Mouse (Mus musculus): Measurements from ENCODE around the gene Clec4f. TPM values are rescaled to one million over a fixed set of nuclear protein-coding genes. Genes with fewer than 3 reads are reported as not detected.

Gene Clec4f
- total RNA-seq, 1 experiment = not detected

DNA sequence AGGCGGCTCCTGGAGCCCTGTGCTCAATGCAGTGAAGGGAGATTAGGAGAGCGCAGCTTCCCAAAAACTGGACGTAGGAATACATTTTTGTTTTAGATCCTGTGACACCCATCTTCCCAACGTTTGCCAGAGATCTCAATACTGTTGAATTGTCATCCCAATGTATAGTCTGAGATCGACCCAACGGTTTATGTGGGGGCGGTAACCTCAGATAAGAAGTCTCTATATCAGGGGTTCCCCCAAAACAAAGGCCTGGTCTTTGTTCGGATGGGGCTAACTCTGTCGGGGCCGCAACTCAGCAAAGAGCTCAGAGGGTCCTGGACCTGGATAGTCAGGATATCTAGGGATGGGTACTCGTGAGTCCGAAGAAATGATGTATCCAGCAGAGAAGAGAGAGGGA lies 37.0 kb upstream of the Clec4f start:
- Histone ChIP-seq H3K36me3 (ENCODE audit: control insufficient read depth, insufficient read depth, low read length, poor library complexity, severe bottlenecking) (no peaks in the 10 kb centered on the region), H3K4me3 (ENCODE audit: insufficient read depth in 1 of 2, low read depth in 1 of 2, low read length in 2 of 2, poor library complexity in 1 of 2, severe bottlenecking in 1 of 2) (no peak overlapping the region), H3K9me3 (ENCODE audit: control insufficient read depth, insufficient read depth, low read depth, low read length) (no peaks in the 10 kb centered on the region), H3K4me1 (ENCODE audit: control insufficient read depth in 2 of 2, insufficient read depth in 2 of 2, low read length in 2 of 2, poor library complexity in 1 of 2) (peaks cover 3 to 18% of the 10 kb centered on the region in 2 experiments; a peak in 2 of 4 replicates), H3K9ac (ENCODE audit: insufficient read depth, low read depth, low read length, poor library complexity, severe bottlenecking) (no peak overlapping the region), H3K27ac (ENCODE audit: insufficient read depth, low read depth, low read length, poor library complexity, severe bottlenecking) (no peak overlapping the region)
- in situ Hi-C loops (cut with MboI; ENCODE audit: low sequenced_read_pairs in 2 of 2, unreplicated experiment in 2 of 2) = loop anchor here in 1 of 2 experiments (5.0 kb wide), 1 partner anchor 54 kb away; no protein-coding TSS in a partner anchor
- no peak for TF ChIP-seq ZC3H11A (IDR thresholded peaks at IDR 0.05; ENCODE audit: borderline replicate concordance, low read depth, low read length)
- TF ChIP-seq ZNF384 (IDR thresholded peaks at IDR 0.05; ENCODE audit: low read depth, low read length) = no peak
- no peak for TF ChIP-seq CHD2 (IDR thresholded peaks at IDR 0.05; ENCODE audit: low read depth, low read length)
- no peak for TF ChIP-seq MAFK (IDR thresholded peaks at IDR 0.05; ENCODE audit: insufficient read depth, low read depth, low read length)
- no peak for DNase-seq (ENCODE audit: low read depth, low spot score)

DNA sequence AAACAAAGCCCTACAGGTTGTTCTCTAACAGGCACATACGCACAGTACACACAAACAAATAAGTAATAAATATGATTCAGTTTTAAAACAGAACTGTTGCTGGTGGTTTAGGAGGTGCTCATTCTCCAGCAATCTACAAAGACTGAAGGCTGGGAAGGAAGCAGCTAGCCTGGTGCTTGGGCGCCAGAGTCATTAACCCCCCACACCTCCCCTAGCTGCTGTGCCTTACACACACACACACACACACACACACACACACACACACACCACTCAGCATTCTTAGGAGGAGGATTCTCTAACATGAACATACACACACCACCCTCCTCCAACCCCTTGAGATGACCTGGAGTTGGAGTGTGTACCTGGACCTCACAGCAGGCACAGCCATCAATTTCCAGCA lies 34.9 kb upstream of the Clec4f start:
- no peaks in the 10 kb centered on the region for H3K36me3 ChIP-seq (ENCODE audit: control insufficient read depth, insufficient read depth, low read length, poor library complexity, severe bottlenecking)
- no peaks in the 10 kb centered on the region for H3K9me3 ChIP-seq (ENCODE audit: control insufficient read depth, insufficient read depth, low read depth, low read length)
- H3K27ac ChIP-seq (ENCODE audit: insufficient read depth, low read depth, low read length, poor library complexity, severe bottlenecking) = no peak overlapping the region
- no peak for DNase-seq (ENCODE audit: low read depth, low spot score)
- TF ChIP-seq ZNF384 (IDR thresholded peaks at IDR 0.05; ENCODE audit: low read depth, low read length) = no peak
- no peak for TF ChIP-seq CHD2 (IDR thresholded peaks at IDR 0.05; ENCODE audit: low read depth, low read length)
- no peak for TF ChIP-seq ZC3H11A (IDR thresholded peaks at IDR 0.05; ENCODE audit: borderline replicate concordance, low read depth, low read length)
- TF ChIP-seq MAFK (IDR thresholded peaks at IDR 0.05; ENCODE audit: insufficient read depth, low read depth, low read length) = no peak
- TF ChIP-seq HCFC1 (IDR thresholded peaks at IDR 0.05; ENCODE audit: borderline replicate concordance, insufficient read depth, low read length) = no peak
- peaks cover 3 to 5% of the 10 kb centered on the region in 2 experiments; a peak in 2 of 4 replicates for H3K4me1 ChIP-seq (ENCODE audit: control insufficient read depth in 2 of 2, insufficient read depth in 2 of 2, low read length in 2 of 2, poor library complexity in 1 of 2)
- H3K4me3 ChIP-seq (ENCODE audit: insufficient read depth in 1 of 2, low read depth in 1 of 2, low read length in 2 of 2, poor library complexity in 1 of 2, severe bottlenecking in 1 of 2) = no peak overlapping the region
- in situ Hi-C loops (cut with MboI; ENCODE audit: low sequenced_read_pairs in 2 of 2, unreplicated experiment in 2 of 2) = loop anchor here in 1 of 2 experiments (5.0 kb wide), 1 partner anchor 56 kb away; no protein-coding TSS in a partner anchor
- H3K9ac ChIP-seq (ENCODE audit: insufficient read depth, low read depth, low read length, poor library complexity, severe bottlenecking) = no peak overlapping the region

DNA sequence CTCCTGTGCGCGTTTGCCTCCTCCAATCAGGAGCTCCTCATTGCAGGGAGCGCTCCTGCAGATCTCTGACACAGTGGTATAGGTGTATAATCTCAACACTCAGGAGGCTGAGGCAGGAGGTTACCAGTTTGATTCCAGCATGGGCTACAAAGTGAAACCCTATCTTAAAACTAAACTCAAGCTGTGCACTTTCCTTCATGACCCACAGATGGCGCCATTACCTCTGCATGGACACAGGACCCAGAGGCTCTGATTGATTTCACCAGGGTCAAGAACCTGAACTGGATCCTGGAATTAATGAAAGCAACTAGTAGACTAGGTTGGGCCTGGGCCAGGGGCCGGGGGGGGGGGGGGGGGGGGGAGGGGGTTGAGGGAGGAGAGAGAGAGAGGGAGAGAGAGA lies 34.3 kb upstream of the Clec4f start:
- Histone ChIP-seq H3K4me3 (ENCODE audit: insufficient read depth in 1 of 2, low read depth in 1 of 2, low read length in 2 of 2, poor library complexity in 1 of 2, severe bottlenecking in 1 of 2) (no peak overlapping the region), H3K9me3 (ENCODE audit: control insufficient read depth, insufficient read depth, low read depth, low read length) (no peaks in the 10 kb centered on the region), H3K36me3 (ENCODE audit: control insufficient read depth, insufficient read depth, low read length, poor library complexity, severe bottlenecking) (no peaks in the 10 kb centered on the region), H3K9ac (ENCODE audit: insufficient read depth, low read depth, low read length, poor library complexity, severe bottlenecking) (no peak overlapping the region), H3K27ac (ENCODE audit: insufficient read depth, low read depth, low read length, poor library complexity, severe bottlenecking) (no peak overlapping the region), H3K4me1 (ENCODE audit: control insufficient read depth in 2 of 2, insufficient read depth in 2 of 2, low read length in 2 of 2, poor library complexity in 1 of 2) (peaks cover 3 to 5% of the 10 kb centered on the region in 2 experiments; a peak in 2 of 4 replicates)
- in situ Hi-C loops (cut with MboI; ENCODE audit: low sequenced_read_pairs in 2 of 2, unreplicated experiment in 2 of 2) = loop anchor here in 1 of 2 experiments (5.0 kb wide), 1 partner anchor 57 kb away; no protein-coding TSS in a partner anchor
- TF ChIP-seq CHD2 (IDR thresholded peaks at IDR 0.05; ENCODE audit: low read depth, low read length) (no peak), ZC3H11A (IDR thresholded peaks at IDR 0.05; ENCODE audit: borderline replicate concordance, low read depth, low read length) (peak; percentile 50; the same call in 1 of the 2 replicates)
- no peak for DNase-seq (ENCODE audit: low read depth, low spot score)

DNA sequence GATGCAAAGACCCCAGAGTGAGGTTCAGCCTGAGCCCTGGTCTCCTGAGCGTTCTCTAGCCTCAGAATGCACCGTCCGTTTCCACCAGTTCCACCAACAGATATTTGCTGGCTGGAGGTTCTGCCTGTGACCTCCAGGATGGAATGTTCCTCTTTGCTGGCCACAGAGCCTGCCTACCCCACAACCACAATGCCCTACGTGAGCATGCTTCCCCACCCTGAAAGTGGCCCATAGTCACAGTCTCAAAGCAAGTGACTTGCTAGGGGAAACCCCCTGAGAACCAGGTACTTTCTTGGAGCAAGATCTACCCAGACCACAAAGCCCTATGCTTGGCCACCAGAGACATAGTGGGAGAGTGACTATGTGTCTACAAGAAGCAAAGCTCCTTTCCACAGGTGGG lies 33.4 kb upstream of the Clec4f start:
- Histone ChIP-seq H3K27ac (ENCODE audit: insufficient read depth, low read depth, low read length, poor library complexity, severe bottlenecking) (no peak overlapping the region), H3K36me3 (ENCODE audit: control insufficient read depth, insufficient read depth, low read length, poor library complexity, severe bottlenecking) (no peaks in the 10 kb centered on the region), H3K4me1 (ENCODE audit: control insufficient read depth in 2 of 2, insufficient read depth in 2 of 2, low read length in 2 of 2, poor library complexity in 1 of 2) (peaks cover 3 to 5% of the 10 kb centered on the region in 2 experiments; a peak in 2 of 4 replicates), H3K9me3 (ENCODE audit: control insufficient read depth, insufficient read depth, low read depth, low read length) (no peaks in the 10 kb centered on the region), H3K9ac (ENCODE audit: insufficient read depth, low read depth, low read length, poor library complexity, severe bottlenecking) (no peak overlapping the region), H3K4me3 (ENCODE audit: insufficient read depth in 1 of 2, low read depth in 1 of 2, low read length in 2 of 2, poor library complexity in 1 of 2, severe bottlenecking in 1 of 2) (no peak overlapping the region)
- in situ Hi-C loops (cut with MboI; ENCODE audit: low sequenced_read_pairs in 2 of 2, unreplicated experiment in 2 of 2) = no loop called here
- no peak for TF ChIP-seq ZC3H11A (IDR thresholded peaks at IDR 0.05; ENCODE audit: borderline replicate concordance, low read depth, low read length)
- no peak for TF ChIP-seq CHD2 (IDR thresholded peaks at IDR 0.05; ENCODE audit: low read depth, low read length)
- no peak for TF ChIP-seq ZNF384 (IDR thresholded peaks at IDR 0.05; ENCODE audit: low read depth, low read length)
- no peak for TF ChIP-seq HCFC1 (IDR thresholded peaks at IDR 0.05; ENCODE audit: borderline replicate concordance, insufficient read depth, low read length)
- TF ChIP-seq MAFK (IDR thresholded peaks at IDR 0.05; ENCODE audit: insufficient read depth, low read depth, low read length) = no peak
- no peak for DNase-seq (ENCODE audit: low read depth, low spot score)

DNA sequence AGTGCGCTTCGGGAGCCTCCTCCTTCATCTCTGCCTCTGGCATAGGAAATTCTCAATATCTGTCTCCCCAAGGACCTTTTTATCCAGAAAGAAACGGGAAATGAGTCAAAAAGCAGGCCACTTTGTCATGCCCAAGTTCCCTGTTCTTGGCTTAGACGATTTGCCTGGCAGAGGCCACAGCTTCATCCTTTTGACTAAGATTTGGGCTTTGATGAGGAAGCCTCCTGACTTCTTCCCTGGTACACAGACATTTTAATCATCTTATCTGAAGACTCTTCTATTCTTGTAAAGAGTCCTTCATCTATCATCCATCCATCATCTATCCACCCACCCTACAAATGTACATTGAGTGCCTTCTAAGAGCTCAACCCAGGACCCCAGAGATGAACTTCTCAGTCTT lies 21.8 kb upstream of the Clec4f start, which contains the start of gene Cd207:
Gene Cd207 (minus strand): TSS at position 101 of the 400 bp plus-strand sequence.
- Histone ChIP-seq H3K4me3 (ENCODE audit: insufficient read depth in 1 of 2, low read depth in 1 of 2, low read length in 2 of 2, poor library complexity in 1 of 2, severe bottlenecking in 1 of 2) (no peak within 1 kb of the TSS), H3K9me3 (ENCODE audit: control insufficient read depth, insufficient read depth, low read depth, low read length) (no peaks in the 10 kb centered on the region), H3K4me1 (ENCODE audit: control insufficient read depth in 2 of 2, insufficient read depth in 2 of 2, low read length in 2 of 2, poor library complexity in 1 of 2) (no peaks in the 10 kb centered on the region), H3K36me3 (ENCODE audit: control insufficient read depth, insufficient read depth, low read length, poor library complexity, severe bottlenecking) (no peaks in the 10 kb centered on the region), H3K27ac (ENCODE audit: insufficient read depth, low read depth, low read length, poor library complexity, severe bottlenecking) (no peak within 1 kb of the TSS), H3K9ac (ENCODE audit: insufficient read depth, low read depth, low read length, poor library complexity, severe bottlenecking) (no peak within 1 kb of the TSS)
- no peak for DNase-seq (ENCODE audit: low read depth, low spot score)
- in situ Hi-C loops (cut with MboI; ENCODE audit: low sequenced_read_pairs in 2 of 2, unreplicated experiment in 2 of 2) = no loop called here
- TF ChIP-seq HCFC1 (IDR thresholded peaks at IDR 0.05; ENCODE audit: borderline replicate concordance, insufficient read depth, low read length) (no peak), ZC3H11A (IDR thresholded peaks at IDR 0.05; ENCODE audit: borderline replicate concordance, low read depth, low read length) (no peak), MAFK (IDR thresholded peaks at IDR 0.05; ENCODE audit: insufficient read depth, low read depth, low read length) (no peak), CHD2 (IDR thresholded peaks at IDR 0.05; ENCODE audit: low read depth, low read length) (no peak), ZNF384 (IDR thresholded peaks at IDR 0.05; ENCODE audit: low read depth, low read length) (no peak)
